Mouse (Mus musculus): ENCODE results near the gene Sfxn2.
"Not testable (repeated sequence)": the region's sequence is repeated elsewhere in the genome, so short reads cannot be mapped to it uniquely, and the experiment has no call there.

Gene Sfxn2

DNA sequence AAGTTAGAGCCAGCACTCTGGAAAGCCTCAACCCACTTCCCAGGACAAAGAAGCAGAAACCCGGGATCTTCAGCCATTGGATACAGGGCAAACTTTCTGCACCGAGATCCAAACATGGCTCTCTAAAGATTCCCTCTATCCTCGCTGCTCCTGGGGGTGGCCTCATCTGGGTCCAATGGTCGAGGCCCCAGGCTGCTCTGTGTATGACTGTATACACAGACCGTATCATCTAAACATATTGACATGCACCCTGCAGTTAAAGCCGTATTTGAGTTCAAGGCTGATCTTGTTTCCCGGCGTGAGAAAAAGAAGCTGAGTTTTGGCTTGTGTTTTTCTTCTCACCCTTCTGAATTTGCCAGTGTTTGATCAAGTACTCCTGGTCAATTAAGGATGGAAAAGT is 30.4 kb upstream of the Sfxn2 start:
- no peak for DNase-seq (ENCODE audit: low spot score)

DNA sequence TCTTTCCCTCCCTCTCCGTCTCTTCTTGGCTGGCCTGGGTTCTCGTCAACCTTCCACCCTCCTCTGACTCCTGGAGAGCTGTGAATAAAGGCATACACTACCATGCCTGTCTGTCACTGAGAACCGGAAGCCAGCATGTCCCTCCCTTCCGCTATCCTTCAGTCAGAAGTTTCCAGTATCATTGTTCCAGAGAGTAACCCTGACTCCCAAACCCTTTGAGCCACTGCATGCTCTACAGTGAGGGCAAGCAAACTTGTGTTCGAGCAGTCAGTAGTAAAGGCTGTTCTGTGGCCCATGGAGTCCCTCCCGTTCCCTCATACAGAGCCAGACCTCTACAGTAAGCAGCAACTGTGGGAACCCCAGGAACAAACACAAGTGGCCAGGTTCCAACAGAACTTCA is 25.6 kb upstream of the Sfxn2 start:
- no peak for DNase-seq (ENCODE audit: low spot score)

- no peak for DNase-seq (ENCODE audit: low spot score)
Measured at GRCm38 (mm10) chr19:46548110-46548509, 25.1 kb upstream of the Sfxn2 start.

DNA sequence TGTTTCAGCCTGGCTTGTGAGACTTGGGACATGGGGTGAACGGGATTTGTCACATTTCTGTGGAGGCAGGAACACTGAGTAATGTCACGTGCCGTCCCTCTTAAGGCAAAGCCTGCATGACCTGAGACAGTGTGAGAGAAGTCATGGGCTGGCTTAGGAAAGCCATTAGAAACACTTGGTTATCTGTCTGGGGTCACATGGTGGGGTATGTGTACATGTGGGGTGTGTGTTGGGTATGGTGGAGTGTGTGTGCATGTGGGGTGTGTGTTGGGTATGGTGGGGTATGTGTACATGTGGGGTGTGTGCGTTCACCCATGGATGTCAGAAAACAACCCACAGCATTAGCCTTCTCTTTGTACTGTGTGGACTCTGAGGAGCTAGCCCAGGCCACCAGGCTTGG is 22.8 kb upstream of the Sfxn2 start:
- DNase-seq (ENCODE audit: low spot score): no peak

DNA sequence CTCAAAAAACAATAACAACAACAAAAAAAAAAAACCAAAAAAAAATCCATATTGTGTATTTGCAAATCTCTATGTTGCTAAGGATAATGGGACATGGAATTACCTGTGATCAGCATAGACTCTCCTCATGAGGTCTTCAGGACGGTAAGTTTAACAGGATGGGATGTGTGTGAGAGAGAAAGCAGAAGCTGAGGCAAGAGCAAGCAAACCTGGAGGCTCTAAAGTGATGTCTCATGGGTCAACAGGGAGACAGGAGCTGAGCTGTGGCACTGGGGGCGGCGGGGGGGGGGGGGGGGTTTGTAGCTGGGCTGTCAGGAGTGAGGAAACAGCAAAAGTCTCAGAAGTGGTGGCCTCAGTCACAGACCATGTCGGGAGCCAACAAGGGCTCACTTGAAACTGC is 20.7 kb upstream of the Sfxn2 start:
- DNase-seq (ENCODE audit: low spot score): no peak

- peak; percentile 24 for DNase-seq (ENCODE audit: low spot score)
Measured at GRCm38 (mm10) chr19:46553541-46553955, 19.6 kb upstream of the Sfxn2 start.

DNA sequence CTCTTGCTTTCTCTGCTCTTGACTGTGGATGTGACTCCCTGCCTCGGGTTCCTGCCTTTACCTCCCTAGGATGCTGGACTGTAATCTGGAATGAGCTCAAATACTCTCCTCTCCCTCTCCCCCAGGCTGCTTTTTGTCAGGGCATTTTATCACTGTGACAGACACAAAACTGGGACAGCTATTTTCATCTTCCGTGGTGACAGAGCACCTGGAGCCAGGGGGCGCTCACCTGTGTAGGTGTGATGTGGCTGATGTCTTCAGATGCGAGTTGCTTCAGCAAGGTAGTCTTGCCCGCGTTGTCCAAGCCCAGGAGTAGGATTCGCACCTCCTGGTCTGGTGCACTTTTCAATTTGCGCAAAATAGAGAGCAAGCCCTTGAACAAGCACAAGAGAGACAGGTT is 15.2 kb upstream of the Sfxn2 start:
- DNase-seq (ENCODE audit: low spot score): no peak

DNA sequence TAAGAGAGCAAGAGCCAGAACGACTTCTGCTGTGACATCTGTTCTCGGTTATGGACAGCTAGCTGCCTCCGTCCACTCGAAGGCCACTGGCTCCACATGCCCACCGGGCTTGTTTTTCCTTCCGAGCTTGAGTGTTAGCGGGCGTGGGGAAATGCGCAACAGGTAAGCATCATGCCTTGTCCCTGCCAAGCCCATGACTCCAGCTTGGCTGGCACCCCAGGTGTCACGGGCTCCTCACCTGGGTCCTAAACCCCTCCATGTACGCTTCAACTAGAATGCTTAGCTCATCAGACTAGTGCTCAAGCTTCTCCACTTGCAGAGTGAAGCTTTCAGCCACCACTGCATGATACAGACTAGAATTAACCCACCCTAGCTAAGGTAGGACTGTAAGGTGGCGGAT is 14.5 kb upstream of the Sfxn2 start:
- DNase-seq (ENCODE audit: low spot score): no peak

DNA sequence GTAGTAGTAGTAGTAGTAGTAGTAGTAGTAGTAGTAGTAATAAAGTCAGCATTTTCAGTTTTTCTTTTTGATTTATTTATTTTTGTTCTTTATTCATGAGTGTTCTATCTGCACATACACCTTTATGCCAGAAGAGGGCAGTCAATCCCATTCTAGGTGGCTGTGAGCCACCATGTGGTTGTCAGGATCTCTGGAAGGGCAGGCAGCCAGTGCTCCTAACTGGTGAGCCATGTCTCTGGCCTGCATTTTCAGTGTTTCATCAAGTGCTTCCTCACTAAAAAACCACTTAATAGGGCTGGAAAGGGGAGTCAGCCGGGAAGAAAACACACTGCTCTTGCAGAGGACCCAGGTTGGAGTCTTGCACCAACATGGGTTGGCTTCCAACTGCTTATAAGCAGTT is 11.0 kb upstream of the Sfxn2 start:
- no peak for DNase-seq (ENCODE audit: low spot score)

- no peak for DNase-seq (ENCODE audit: low spot score)
Measured at GRCm38 (mm10) chr19:46562581-46563515, 10.3 kb upstream of the Sfxn2 start.

DNA sequence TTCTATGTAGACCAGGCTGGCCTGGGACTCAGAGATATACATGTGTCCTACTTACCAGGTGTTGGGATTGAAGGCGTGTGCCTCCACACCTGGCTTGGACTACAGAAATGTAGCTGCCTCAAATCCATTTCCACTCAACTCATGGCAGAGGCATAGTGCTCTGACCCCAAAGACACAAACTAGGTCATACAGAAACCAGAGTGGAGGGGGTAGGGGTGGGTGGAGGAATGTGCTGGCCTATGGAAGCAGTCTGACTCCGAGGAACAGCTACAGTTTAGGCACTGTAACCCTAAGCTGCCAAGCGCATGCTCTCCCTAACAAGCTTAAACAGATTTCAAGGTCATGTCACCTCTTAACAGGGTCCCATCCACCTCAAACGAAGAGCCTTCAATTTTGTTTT is 9.6 kb upstream of the Sfxn2 start:
- DNase-seq (ENCODE audit: low spot score): no peak

DNA sequence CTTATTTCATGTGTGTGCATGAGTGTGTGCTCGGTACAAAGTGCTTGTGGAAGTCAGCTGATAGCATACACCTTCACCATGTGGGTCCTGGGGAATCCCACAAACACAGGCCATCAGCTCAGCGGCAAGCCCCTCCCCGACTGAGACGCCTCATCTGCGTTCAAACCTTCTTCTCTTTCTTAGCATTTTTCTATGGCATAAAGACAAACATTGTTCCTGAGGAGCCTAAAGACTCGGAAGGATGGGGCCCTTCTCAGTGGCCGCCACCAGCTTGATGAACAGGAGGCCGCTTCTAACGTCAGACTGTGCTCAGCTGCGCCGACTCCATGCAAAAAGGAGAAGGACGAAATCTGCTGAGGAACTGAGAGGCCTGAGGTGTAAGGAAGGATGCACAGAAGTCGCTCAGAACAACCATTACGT is 9.1 kb upstream of the Sfxn2 start:
- DNase-seq (ENCODE audit: low spot score): no peak

- DNase-seq (ENCODE audit: low spot score): not testable (repeated sequence)
Measured at GRCm38 (mm10) chr19:46571211-46571877, 1.8 kb upstream of the Sfxn2 start.

GRCm38 (mm10) chr19:46571878-46572244 is 1.3 kb upstream of the Sfxn2 start:
- DNase-seq (ENCODE audit: low spot score): no peak

- no peak for DNase-seq (ENCODE audit: low spot score)
Measured at GRCm38 (mm10) chr19:46572548-46572947, 617 bp upstream of the Sfxn2 start.

DNA sequence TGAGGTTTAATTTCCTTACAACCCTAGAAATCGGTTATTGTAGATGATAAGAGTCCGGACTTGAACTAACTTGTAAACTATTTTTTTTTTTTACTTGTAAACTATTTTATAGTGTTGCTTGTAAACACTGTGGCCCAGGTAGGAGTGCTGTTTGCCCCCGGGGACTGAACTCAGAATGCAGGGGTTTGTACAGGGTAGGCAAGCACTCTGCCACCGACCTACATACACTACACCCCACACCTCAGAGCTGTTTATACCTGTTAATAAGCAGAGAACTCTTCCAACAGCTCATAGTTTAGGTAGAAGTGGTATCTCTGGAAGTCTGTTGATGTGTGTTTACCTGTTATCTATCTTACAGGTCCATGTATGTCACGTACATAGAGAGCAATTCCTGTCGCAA is 825 bp downstream of the Sfxn2 start:
- DNase-seq (ENCODE audit: low spot score): no peak

DNA sequence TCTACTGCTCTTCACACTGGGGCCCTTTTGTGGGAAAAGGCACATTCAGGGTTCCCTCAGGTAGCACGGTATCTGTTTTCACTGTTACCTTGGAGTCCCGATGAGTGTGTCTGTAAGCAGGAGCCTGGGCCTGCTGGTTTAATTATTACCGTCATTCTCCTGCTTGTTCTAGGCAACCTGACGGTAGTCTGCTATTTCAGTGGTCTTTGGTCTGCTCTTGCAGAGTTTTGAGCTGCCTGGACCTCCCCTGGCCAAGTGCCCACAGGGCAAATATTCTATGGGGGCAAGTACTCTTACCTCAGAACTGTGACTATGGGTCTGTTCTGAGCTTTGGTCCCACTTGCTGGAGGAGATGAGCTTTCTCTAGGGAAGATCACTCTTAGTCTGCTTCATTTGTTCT is 2.0 kb downstream of the Sfxn2 start:
- peak; percentile 75 for DNase-seq (ENCODE audit: low spot score)

- peak; percentile 44 for DNase-seq (ENCODE audit: low spot score)
Measured at GRCm38 (mm10) chr19:46587823-46588508, 14.8 kb downstream of the Sfxn2 start.

DNA sequence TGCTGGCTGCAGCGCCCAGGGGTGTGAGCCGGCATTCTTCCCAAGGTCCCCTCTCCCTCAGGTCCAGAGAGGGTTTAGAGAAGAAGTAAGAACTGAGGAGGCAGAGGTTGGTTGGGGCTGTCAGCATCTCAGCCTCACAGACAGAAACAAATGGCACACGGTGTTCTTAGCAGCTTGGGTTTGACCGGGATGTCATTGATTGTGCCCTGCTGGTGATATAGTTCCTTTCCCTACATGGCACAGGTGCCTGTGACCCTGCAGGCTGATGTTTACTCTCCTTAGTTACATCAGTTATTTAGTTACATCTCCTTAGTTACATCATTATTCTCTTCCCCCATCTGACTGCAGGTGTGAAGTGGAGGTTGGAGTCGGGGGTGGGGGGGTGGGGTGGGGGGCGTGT is 18.4 kb downstream of the Sfxn2 start:
- no peak for DNase-seq (ENCODE audit: low spot score)

GRCm38 (mm10) chr19:46592751-46593439 is 19.7 kb downstream of the Sfxn2 start:
- no peak for DNase-seq (ENCODE audit: low spot score)

GRCm38 (mm10) chr19:46598187-46598586 is 25.0 kb downstream of the Sfxn2 start:
- no peak for DNase-seq (ENCODE audit: low spot score)

DNA sequence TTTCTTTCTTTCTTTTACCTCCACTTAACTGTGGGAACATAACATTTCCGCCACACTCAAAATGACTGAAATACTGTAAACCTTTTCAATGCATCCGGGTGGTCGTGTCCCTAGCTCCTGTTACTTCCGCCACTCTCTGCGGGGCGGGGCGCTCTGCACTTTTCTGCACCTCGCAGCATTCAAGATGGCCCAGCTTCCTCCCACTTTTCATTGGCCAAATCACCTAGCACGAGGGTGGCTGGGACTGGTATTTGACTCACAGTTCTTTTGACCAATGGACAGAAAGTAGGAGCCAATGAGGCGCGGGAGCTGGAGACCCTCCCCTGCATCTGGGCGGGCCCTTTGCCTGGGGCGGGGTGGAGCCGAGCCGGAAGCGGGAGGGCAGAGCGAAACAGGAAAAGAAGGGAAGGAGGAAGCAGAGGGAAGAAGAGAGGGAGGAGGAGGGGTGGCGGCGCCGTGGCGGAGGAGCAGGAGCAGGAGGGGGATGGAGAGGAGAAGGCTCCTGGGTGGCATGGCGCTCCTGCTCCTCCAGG is 25.6 kb downstream of the Sfxn2 start, which contains the start of gene Wbp1l:
Gene Wbp1l (plus strand): TSS at position 365 of the 533 bp plus-strand sequence.
- peak; percentile 99 for DNase-seq (ENCODE audit: low spot score)

Measured in yolk sac, embryonic 10.5 days (tissue).